Mouse (Mus musculus) thymus, postnatal 10 days (tissue): ENCODE results near the gene Mpp6.

Source experiments
- DNase-seq, 2 experiments: peaks; one replicate each; pipeline ENCODE4 v3.0.0; 2021; ENCODE audit warnings: low spot score in 2 of 2

Mpp6 gene

DNA sequence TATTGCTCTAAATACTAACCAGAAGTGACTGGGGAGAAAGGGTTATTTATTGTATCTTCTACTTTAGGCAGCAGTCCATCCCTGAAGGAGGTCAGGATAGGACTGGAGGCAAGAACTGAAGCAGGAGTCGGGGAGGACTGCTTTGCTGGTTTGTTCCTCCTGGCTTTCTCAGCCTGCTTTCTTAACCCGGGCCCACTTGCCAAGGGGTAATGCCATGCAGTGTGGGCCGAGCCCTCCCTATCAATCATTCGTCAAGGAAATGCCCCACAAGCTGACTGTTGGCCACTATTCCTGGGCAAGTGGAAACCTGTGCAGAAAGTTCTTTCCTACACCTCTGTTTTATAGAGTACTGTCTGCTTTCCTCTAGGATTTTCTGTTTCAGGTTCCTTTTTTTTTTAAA lies 39.3 kb downstream of the Mpp6 start:
- DNase-seq, result no peak

DNA sequence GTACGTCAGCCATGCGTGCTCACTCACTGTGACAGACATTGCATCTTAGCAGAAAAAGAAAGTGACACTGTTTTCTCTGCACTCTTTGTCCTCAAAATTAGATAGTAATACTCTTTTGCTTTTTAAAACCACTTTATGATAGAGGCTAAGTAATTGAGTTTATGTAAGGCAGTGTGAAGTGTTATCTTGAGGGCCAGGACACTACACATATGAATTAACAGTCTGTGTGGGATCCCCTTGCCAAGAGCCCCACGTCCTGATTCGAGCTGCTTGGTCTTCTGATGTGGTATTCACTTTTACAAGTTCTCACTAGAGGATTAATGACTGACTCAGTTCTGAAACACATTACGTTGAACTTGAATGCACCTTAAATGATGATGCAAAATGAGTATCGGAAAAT lies 49.8 kb downstream of the Mpp6 start:
- DNase-seq, result no peak

DNA sequence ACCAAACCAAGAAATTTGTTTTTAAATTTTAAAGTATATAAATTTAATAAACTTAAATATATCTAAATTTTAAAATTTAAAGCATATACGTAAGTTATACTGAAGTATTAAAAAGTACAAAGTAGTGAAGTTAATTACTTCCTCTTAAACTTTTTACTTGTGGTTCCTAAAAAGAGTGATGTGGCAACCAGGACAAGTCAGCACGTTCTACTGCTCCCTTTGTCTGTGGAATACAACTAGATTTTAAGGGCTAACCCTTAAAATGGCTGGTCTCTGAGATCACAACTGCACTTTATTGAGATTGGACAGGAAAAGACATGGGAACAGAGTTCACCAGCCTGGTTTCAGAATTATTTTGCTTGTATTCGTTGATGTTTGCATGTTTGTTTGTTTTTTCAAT lies 53.0 kb downstream of the Mpp6 start:
- no peak for DNase-seq

DNA sequence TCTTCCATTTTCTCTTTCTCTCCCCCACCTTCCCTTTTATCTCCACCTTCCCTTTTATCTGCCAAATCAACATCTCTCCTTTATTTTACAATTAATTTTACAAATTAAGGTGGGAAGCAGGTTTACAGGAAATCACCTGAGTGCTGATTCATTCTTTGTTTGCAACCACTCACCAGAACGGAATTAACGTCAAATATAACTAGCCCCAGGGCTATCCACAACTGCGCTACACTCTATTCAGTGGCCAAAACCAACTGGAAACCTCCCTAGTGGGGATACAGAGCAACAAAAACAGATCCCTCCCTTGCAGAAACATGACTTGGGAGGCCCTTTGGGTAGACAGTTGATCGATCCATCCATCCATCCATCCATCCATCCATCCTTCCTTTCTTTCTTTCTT lies 58.8 kb downstream of the Mpp6 start:
- DNase-seq, result no peak

DNA sequence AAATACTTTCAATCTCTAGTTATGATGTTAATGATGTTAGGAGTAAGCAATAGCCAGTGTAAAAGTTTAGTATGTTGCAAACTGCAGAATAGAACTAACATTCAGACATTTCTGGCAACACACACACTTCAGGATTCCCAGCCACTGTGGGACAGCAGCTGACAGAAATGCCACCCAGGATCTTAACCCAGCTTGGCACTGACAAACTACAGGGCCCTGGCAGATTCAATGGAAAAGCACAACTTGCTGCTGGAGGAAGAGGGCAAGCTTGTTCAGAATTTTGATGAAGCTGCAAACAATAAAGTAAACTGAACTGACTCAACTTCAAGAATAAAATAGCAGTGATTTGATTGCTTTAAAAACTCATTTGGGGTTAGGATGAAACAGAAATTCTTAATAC lies 59.7 kb downstream of the Mpp6 start:
- DNase-seq, result no peak

DNA sequence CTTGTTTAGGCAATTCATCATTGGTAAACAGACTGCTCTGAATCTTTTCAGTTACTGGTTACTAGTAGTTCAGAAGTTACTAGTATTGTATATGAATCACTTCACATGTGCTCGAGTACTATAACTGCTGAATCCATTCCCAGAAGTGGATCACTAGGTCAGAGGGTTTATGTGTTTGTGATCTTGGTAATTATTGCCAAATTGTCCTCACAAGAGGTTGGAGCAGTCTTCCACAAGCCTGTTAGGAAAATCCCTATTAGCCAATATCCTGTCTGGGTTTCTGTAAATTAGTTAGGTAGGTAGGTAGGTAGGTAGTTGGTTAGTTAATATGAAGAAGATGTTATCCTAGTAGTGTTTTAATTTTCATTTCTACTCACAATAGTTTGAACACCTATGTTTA lies 65.7 kb downstream of the Mpp6 start:
- DNase-seq, result no peak

DNA sequence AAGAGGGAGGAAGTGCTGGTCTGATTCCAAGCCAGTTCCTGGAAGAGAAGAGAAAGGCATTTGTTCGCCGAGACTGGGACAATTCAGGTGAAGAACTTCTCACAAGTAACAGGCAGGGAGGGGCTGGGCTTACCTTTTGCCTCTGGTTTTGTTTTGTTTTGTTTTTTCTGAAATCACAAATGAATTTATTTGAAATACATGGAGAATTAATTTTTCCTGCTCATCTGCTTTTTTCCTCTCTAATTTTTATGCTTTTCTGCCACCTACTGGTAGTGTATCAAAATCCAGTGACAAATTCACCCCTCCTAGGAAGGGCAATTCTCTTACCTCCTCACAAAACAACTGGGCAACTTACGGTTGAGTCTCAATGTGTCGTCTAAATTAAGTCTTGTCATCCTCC lies 70.1 kb downstream of the Mpp6 start:
- peak in 1 of 2 experiments; percentile 24 for DNase-seq

DNA sequence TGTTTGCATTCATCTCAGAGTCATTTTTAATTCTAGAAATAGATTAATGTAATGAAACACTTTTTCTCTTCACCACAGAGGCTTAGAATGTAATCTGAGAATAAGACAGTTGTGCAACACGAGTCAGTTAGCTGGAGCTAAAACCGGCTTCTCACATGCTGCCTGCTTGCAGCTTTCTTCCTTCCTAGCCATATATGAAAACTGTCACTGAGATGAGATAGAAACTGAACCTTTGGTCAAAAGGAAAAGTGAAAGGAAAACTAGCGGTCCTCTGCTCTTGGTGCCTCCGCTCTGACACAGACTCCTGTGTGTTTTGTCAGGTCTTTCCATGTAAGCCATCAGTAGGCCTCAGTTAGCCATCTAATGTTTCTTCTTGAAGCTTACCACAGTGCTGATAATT lies 77.9 kb downstream of the Mpp6 start:
- no peak for DNase-seq

DNA sequence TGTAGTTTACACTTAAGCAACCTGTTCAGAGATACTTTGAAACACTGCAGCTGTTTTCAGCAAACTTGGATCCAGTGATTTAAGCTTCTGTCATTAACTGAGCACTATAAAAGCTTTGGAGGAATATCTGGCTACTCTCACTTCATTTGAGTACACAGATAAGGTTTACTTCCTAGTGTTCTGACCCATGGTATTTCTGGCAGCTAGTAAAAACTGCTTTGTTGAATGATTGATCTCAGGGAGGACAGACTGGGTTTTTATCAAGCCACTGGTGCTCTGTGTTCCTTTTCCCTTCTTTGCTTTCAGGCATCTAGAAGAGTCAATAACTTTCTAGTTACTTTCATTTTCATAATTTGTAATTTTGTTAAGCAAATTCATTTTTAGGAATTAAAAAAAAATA lies 79.3 kb downstream of the Mpp6 start:
- DNase-seq, result no peak

DNA sequence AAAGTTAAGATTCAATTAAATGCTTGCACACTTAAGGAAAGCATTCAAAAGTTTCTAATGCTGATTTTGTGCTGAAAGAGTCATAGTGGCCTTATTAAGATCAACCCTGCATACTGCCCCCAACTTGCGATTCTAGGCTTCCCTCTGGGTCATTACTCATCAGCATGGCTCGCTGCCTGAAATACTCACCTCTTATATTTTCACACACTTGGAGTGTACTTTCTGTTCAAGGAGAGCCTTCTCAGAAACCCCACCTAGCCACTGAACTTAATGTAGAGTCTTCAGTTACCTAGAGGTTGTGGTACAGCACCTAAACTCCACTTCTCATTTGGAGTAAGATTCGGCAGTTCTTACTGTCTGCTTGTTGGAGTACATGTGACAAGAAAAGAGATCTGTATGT lies 81.6 kb downstream of the Mpp6 start:
- no peak for DNase-seq

DNA sequence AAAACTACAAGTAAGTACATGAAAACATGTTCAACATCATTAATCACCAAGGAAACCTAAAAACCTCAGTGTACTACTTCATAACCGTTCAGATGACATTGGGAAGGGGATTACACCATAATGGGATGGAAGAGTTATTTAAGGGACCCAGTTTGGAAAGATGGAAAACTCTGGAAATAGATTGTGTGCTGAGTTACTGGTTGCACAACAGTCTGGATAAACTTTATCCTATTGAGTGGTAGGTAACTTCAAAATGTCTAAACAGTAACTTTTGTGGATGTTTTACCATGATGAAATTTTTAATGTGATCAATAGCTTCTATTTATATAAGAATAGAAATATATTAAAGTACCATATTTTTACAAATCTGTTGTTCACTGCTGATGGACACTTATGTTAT lies 82.1 kb downstream of the Mpp6 start:
- DNase-seq, result no peak

DNA sequence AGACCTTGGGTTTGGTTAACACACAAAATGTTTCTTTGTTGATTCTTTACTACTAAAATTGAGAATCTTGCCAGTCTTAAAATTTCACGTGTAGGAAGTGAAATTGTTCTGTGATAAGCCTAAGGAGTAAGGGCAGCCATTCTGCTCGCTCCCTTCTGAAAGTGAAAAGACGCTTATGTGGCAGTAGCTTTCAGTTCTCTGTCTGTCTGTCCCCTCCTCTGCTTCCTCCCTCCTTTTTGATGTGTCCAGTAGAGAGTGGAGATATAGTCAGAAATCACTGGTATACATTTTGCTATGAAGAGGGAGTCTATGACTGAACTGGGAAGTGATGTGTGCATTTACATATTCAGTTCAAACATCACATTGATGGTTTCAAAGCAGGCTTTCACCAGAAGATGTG lies 82.8 kb downstream of the Mpp6 start:
- no peak for DNase-seq

DNA sequence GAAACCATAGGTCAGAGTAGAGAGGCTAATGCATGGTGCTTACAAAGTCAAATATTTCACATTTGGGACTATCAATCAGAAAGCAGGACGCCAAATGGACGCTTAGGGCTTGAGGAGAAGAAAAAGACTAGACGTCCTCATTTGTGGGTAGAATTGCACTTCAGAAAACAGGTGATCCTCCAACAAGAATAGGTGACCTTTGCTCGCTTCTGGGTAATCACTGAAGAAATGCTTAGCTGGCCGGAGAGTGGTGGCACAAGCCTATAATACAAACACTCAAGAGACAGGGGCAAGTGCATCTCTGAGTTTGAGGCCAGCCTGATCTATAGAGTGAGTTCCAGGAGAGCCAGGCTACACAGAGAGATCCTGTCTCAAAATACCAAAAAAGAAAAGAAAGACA lies 83.8 kb downstream of the Mpp6 start:
- DNase-seq, result no peak

DNA sequence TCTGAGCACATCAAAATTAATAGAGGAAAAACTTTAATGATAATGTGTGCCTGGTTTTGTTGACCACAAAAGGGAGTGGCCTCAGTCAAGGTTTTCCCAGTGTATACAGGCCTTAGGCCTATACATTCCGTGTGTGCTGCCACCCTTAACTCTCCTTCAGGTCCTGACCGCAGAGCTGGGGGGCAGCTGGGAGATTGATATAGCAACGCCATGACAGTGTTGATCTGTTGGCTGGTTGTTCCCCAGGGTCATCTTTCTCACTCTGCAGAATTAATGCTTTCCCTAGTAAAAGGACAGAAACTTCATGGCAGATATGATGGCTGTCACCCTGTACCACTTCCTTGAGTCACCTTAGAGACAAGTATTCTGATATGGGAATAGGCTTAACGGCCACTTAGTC lies 94.3 kb downstream of the Mpp6 start:
- DNase-seq, result no peak

DNA sequence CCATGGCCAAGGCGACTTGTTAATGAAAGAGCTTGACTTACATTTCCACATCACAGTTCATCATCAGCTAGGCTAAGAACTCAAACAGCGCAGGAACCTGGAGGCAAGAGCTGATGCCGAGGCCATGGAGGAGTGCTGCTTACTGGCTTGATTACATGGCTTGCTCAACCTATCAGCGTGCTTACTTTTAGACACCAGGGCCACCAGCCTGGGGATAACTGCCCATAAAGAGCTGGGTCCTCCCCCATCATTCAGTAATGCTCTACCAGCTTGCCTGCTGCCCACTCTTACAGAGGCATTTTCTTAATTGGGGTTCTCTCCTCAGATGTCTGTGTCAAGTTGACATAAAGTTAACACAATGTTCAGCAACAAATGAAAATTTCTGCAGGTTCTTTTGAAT lies 95.1 kb downstream of the Mpp6 start:
- no peak for DNase-seq

DNA sequence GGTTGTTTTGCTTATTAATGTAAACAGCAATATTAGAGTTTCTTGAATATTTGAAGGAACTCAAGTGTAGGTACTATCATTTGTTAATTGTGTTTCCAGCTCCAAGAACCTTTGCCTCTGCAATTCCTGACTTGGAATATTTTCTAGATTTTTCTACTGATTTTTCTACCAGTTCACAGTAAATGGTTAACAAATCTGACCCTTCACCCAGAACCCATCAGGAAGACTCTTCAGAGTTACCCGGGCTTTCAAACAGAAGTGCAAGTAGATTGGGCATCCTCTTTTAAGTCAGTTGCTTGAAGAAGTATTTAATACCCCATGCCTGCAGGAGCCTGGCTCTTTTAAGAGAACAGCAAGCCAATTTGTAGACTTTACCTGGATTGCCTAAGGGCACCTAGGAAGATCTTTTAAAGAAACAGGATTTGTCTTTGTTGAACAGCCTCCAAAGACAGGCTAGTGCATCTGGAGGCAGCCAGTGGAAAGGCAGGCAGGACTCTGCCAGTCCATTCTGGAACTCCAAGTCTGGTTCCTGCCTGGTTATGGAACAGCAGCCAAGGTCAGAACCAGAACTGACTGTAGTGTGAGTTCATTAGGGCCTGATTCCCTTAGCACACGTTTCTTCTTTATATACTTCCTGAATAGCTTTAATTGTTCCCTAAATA lies 104.8 kb downstream of the Mpp6 start:
- DNase-seq, result no peak

DNA sequence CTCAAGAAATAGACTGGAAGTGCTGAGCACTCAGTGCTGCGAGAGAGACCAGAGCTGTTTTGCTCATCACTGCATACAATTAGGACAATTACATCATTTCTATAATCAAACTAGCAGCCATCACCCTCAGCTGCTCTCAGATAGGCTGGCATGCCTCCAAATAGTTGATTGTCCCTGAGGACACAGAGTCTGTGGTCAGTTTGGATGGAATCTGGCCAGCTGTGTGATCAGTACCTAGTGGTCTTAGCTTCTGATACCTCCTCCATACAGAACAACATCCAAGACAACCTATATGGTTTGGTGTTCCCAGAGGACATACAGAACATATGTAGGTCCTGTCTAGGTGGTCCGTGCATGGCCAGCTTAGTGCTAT lies 105.3 kb downstream of the Mpp6 start:
- no peak for DNase-seq

DNA sequence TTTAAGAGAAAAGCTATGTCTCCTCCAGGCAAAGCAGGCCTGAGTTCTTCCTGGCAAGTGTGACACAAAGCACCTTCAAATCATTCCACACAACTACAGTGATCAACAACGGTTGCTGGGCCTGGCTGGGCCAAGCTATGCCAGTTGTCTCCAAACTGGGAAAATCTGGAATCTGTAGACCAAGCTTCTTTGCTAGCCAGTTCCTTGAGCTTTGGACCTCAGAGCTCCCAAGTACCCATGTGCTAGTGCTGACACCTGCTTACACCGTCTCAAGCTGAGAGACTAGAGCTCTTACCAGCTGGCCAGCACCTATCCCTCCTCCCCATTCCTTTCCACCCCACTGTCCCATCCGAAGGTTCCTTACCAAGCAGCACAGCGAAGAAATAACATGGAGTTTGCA lies 105.9 kb downstream of the Mpp6 start:
- DNase-seq, result no peak

DNA sequence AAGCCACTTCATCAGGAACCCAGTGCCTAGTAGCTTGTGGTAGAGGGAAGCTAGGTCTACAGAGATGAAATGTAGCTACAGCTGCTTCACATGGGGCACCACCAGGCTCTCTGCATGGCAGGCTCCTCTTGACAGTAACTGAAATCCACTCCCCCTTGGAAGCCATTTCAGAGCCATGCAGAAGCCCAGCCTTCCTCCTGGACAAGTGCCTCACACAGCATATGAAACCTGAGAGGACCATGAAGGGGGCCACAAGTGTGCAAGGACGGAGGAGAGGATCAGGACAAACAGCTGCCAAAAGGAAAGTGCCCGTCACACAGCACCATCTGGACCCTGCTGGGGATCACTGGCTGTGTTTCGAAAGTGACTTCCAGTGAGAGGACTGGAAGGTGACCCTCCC lies 108.6 kb downstream of the Mpp6 start:
- no peak for DNase-seq

DNA sequence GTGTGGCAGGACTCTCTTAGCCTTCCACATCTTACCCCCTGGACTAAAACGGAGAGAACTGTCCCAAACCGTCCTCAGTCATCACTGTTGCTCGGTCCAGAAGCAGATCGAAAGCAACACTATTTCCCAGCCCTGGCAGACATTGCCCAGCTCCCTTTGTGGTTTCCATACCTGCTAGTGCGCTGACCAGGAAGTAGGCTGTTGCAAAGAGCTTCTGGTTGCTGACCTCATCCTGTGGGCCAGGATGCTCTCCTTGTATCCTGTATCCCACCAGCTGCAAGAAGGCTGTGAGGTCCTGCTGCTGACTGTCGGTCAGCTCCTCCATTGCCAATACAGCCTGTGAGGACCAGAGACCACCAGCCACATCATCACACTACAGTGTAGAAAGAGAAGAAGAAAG lies 109.0 kb downstream of the Mpp6 start:
- DNase-seq, result no peak

DNA sequence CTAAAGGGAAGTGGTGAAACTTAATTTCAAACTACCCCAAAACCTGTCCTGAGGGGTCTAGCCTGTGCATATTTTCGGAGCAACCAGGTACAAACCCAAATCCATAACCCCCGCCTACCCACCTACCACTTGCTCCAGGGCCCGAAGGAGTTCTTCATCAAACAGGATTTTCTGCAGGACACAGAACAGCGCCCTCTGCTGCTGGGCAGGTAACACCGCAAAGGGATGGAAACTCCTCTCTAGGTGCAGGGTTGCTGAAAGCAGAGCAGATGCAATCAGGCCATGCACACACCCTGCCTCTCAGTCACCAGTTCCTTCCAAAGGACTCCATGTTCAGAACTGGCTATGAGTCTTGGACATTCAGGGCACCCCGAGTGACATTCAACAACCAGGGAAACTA lies 110.8 kb downstream of the Mpp6 start:
- peak in 1 of 2 experiments; percentile 62 for DNase-seq

DNA sequence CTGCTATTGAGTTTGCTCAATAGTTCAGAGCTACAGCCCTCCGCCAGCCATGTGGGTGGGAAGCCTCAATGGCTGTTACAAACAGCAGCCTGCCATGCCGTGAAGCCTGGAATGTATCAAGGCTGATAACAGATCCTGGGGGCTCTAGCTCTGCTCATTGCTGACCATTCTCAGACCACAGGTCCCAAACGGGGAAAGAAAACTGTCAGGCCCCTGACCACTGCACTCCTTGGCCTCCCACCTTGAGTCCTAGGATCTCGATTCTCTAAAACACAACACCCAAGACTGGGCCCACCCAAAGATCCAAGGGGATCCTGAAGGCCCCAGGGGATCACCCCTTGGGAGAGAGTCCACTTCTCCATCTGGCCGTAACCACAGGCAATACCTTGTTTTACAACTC lies 112.3 kb downstream of the Mpp6 start:
- DNase-seq, result no peak

DNA sequence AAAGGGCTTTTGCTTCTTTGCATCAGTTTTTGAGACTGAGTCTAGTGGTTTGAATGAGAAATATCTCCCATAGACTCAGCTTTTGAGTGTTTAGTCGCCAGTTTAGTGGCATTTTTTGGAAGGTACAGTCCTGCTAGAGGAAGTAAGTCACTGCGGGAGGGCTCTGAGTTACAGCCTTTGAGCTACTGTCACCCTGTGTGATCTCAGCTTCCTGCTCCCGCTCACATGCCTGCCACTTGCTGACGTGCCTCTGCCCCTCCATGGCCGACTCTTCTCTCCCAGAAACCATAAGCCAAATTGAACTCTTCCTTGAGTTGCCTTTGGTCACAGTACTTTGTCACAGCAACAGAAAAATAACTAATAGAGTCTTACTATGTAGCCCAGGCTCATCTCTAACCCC lies 112.9 kb downstream of the Mpp6 start:
- DNase-seq, result peak in 1 of 2 experiments; percentile 10

DNA sequence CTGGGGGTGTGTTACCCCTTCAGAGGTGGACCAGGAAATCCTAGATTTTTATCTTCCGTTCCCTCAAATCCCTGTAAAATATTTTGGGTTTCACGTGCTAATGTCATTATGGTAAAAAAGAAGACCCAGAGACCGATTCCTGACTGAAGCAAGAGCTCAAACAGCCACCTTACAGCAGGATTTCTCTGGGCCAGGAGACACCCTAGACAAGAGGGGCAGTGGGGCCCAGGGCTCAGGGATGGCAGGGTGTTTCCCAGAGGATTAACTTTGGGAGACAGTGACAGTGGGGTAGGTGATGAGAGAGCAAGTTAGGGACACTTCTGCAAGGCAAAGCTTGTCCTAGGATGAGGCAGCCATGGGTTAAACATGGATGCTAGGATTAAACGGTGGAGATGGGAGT lies 113.6 kb downstream of the Mpp6 start:
- no peak for DNase-seq

DNA sequence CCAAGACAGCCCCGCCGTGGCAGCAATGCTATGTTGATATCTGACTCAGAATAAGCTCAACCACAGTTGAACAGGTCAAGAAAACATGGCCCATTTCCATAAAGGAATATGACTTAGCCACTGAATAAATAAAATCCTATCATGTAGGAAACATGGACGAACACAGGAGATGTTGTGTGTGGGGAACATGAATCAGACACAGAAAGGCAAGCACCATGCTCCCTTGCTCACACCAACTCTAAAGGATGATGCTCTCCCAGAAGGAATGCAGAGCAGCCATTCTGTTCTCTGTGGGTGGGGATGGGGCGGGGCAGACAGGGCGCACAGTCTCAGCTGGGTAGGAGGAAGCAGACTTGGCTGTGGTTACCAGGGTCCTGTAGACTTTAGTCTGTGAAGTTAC lies 115.2 kb downstream of the Mpp6 start:
- no peak for DNase-seq
